Mouse (Mus musculus) B cell, adult (primary cell): ENCODE results near the gene Clec18a. TPM values are rescaled to one million over a fixed set of nuclear protein-coding genes. Genes with fewer than 3 reads are reported as not detected.

ENCODE experiments used
- total RNA-seq: library from RNA; stranded (reverse); gene quantifications from 4 replicates; pipeline ENCODE4 v1.2.4, GENCODE M21; 2023; ENCODE audit not compliant: inconsistent age

The Clec18a gene
- not detected in 4 replicates for total RNA-seq

DNA sequence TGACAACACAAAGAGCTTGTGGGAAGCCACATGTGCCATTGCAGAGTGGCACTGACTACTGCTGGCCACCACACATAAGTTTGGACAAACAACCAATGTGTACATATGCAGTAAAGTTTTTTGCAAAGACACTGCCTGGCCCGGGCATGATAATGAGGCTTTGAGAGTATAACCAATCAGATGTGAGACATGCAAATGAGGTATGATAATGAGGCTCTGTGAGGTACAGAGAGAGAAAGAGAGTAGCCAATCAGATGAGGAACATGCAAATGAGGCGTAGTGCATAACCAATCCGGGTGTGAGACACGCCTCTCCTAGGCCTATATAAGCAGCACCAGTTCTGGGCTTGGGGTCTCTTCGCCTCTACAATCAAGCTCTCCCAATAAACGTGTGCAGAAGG lies at the start of gene Clec18a:
Clec18a (minus strand) TSS at position 101 of the 400 bp plus-strand sequence.

DNA sequence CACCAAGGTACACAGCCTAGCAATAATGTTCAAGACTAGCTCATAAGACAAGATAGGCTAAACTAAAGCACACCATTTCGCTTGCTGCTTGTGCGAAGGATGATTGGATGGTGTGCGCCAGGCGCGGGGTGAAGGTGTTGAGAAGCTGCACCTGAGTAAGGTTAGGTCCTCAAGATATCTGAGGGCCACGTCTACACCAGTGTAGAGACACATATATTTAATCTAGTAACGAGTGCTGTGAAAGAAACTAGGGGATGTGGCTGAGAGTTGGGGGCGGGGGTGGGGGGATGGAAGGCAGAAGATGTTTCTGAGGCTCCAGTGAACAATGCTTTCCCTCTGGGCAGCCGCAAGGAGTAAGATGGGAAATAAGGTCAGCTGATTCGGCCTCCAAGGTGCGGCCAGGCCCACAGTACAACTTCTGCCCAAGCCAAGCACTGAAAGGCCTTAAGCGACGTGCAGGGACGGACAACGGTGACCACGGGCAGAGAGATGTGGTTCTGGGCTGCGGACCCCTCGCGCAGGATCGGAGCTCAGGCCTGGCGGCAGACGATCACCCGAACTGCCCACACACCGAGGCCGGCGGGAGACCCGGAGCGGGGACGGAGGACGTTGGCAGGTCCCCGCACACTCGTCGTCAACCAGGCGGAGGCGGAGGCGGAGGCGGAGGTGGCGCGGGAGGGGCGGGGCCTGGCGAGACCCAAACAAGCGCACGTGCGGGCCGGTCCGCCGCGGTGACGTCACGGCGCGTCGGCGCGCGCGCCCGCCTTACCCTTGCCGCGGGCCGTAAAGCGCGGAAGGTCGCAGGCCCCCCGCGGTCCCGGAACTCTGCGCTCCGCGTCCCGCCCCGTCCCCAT lies 1.9 kb upstream of the Clec18a start, which contains the start of gene Pdpr:
Pdpr (plus strand) TSS at position 766 of the 854 bp plus-strand sequence.

DNA sequence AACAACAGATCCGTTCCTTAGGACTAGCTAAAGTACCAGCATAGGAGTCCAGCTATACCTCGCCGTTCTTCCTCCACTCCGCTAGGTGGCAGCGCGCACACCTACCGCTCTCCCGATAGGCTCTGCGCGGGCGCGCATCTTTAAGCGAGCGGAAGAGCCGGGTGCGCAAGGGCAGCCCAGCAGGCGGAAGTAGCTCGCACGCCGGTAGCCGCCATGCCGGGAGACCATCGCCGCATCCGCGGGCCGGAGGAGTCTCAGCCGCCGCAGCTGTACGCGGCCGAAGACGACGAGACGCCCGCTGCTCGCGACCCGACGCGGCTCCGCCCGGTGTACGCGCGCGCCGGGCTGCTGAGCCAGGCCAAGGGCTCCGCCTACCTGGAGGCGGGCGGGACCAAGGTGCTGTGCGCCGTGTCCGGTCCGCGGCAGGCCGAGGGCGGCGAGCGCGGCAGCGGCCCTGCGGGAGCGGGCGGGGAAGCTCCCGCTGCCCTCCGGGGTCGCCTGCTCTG lies 36.0 kb downstream of the Clec18a start, which contains the start of gene Exosc6:
Exosc6 (plus strand) TSS at position 182 of the 506 bp plus-strand sequence.

DNA sequence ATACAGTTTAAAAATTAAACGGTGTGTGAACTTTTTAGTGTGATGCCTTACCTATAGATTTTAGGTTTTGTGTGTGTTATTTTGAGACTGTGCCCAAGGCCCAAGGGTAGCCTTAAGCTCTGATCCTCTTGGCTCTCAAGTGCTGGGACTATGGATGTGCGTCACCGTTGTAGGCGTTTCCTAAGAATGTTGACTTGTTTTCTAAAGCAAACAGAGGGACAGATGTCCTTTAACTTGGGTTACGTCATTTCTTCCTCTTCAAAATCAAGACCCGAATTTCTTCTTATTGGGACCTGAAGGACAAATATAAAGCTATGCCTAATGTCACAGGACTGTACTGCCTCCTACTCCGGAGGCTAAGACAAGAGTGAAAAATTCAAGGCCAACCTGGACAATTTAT lies 59.3 kb downstream of the Clec18a start, which contains the start of gene Aars:
Aars (plus strand) TSS at position 229 of the 400 bp plus-strand sequence.

DNA sequence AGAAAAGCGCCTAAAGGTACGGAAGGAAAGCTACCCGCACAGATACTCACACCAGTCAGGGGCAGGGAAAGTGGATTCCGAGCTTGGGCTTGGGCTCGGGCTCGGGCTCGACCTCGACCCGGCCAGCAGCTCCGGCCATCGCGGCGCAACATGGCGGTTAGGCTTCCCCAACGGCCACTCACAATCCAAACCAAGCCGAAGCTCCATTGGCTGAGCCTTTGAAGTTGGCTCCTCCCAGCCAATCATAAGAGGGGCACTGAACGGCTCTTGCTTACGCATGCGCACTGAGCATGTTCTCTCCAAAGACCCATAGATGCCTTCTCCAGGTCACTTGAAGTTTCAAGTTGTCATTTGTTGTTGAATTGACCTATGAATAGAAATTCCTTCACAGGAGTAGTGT lies 60.7 kb downstream of the Clec18a start, which contains the start of gene Ddx19b:
Ddx19b (minus strand) TSS at position 180 of the 400 bp plus-strand sequence.

Other genes with a start within 250 kb of the Clec18a start
- gene Cog4, start 245.8 kb downstream of the Clec18a start, total RNA-seq, result 58.3 to 72.9 TPM (median 65.8 TPM) in 4 replicates
- gene Sf3b3, start 245.6 kb downstream of the Clec18a start, total RNA-seq, result 185 to 189 TPM (median 186 TPM) in 4 replicates
- gene Fuk, start 189.9 kb downstream of the Clec18a start, total RNA-seq, result 14.7 to 19.4 TPM (median 15.3 TPM) in 4 replicates
- 23.5 to 28.3 TPM (median 25.2 TPM) in 4 replicates for gene St3gal2, start 172.5 kb downstream of the Clec18a start, total RNA-seq
- 66.6 to 80.9 TPM (median 72.9 TPM) in 4 replicates for gene Ddx19a, start 94.6 kb downstream of the Clec18a start, total RNA-seq
- 18.4 to 21.5 TPM (median 20.9 TPM) in 4 replicates for gene Ddx19b, start 60.7 kb downstream of the Clec18a start, total RNA-seq
- gene Aars, start 59.3 kb downstream of the Clec18a start, total RNA-seq, result 42.3 to 53.4 TPM (median 49.3 TPM) in 4 replicates
- 4.5 to 16.8 TPM (median 6.8 TPM) in 4 replicates for gene Exosc6, start 36.1 kb downstream of the Clec18a start, total RNA-seq
- gene Pdpr, start 2.2 kb upstream of the Clec18a start, total RNA-seq, result 20.4 to 24.2 TPM (median 22.6 TPM) in 4 replicates
- 66.3 to 71.1 TPM (median 70.2 TPM) in 4 replicates for gene Glg1, start 166.8 kb upstream of the Clec18a start, total RNA-seq
- gene Rfwd3, start 207.8 kb upstream of the Clec18a start, total RNA-seq, result 31.9 to 34.1 TPM (median 33.1 TPM) in 4 replicates
- gene Mlkl, start 245.8 kb upstream of the Clec18a start, total RNA-seq, result 0.38 to 2.3 TPM (median 1.7 TPM) in 4 replicates